Mouse (Mus musculus) lung, postnatal 0 days (tissue): ENCODE results near the gene Fam214a.
"Not testable (repeated sequence)": the region's sequence is repeated elsewhere in the genome, so short reads cannot be mapped to it uniquely, and the experiment has no call there.

ENCODE experiments used
- CTCF ChIP-seq: IDR thresholded peaks from 2 replicates; pipeline ENCODE4 v1.5.1; 2016; ENCODE audit warnings: antibody characterized with exemption, mild to moderate bottlenecking
- EP300 ChIP-seq: IDR thresholded peaks from 2 replicates; pipeline ENCODE4 v1.6.1; 2016; ENCODE audit warnings: antibody characterized with exemption, mild to moderate bottlenecking, control low read depth

- not testable (repeated sequence) for TF ChIP-seq CTCF, EP300
Observed at GRCm38 (mm10) chr9:74982722-74983121, 30.0 kb downstream of the Fam214a start.
